Mouse (Mus musculus) MEL (cell line): ENCODE results near the gene Fryl. TPM values are rescaled to one million over a fixed set of nuclear protein-coding genes. Genes with fewer than 3 reads are reported as not detected.

Experiments
- DNase-seq: peaks from one replicate; pipeline ENCODE4 v3.0.0; 2011; ENCODE audit warnings: low read depth, low spot score
- H3K27ac ChIP-seq: 2 replicates; pipeline ENCODE4 v1.5.1; 2012; ENCODE audit warnings: low read depth, mild to moderate bottlenecking, control low read depth, low read length, moderate library complexity; ENCODE audit not compliant: control insufficient read depth
- H3K27me3 ChIP-seq, 2 experiments: fragments of 150-350 bp in 1 of 2; sonication (generic) in 1 of 2; 2 replicates each; pipeline ENCODE4 v1.6.1; 2012; ENCODE audit warnings: low read length in 2 of 2, mild to moderate bottlenecking in 2 of 2, improper control_type of control experiment in 1 of 2, moderate library complexity in 1 of 2; ENCODE audit not compliant: insufficient read depth in 2 of 2, control insufficient read depth in 1 of 2
- H3K36me3 ChIP-seq, 2 experiments: 2 replicates each; pipeline ENCODE4 v1.6.1; 2012 to 2014; ENCODE audit warnings: low read length in 2 of 2, improper control_type of control experiment in 1 of 2, inconsistent platforms in 1 of 2, mild to moderate bottlenecking in 1 of 2; ENCODE audit not compliant: insufficient read depth in 2 of 2, control insufficient read depth in 1 of 2
- H3K4me1 ChIP-seq, 2 experiments: fragments of 150-350 bp in 1 of 2; sonication (generic) in 1 of 2; 2 replicates each; pipeline ENCODE4 v1.6.1; 2012; ENCODE audit warnings: low read length in 2 of 2, improper control_type of control experiment in 1 of 2, mild to moderate bottlenecking in 1 of 2; ENCODE audit not compliant: insufficient read depth in 2 of 2, control insufficient read depth in 1 of 2
- H3K4me3 ChIP-seq, 2 experiments: fragments of 150-350 bp in 1 of 2; sonication (generic) in 1 of 2; 2 replicates each; pipeline ENCODE4 v1.5.1; 2012; ENCODE audit warnings: low read depth in 2 of 2, low read length in 2 of 2, mild to moderate bottlenecking in 2 of 2, moderate library complexity in 2 of 2, control low read depth in 1 of 2, improper control_type of control experiment in 1 of 2; ENCODE audit not compliant: control insufficient read depth in 1 of 2, insufficient read depth in 1 of 2
- H3K79me2 ChIP-seq: 2 replicates; pipeline ENCODE4 v1.6.1; 2012; ENCODE audit warnings: mild to moderate bottlenecking, low read length, moderate library complexity; ENCODE audit not compliant: control insufficient read depth, poor library complexity, insufficient read depth
- H3K9ac ChIP-seq: 2 replicates; pipeline ENCODE4 v1.6.1; 2012; ENCODE audit warnings: low read depth, mild to moderate bottlenecking, control low read depth, low read length, moderate library complexity; ENCODE audit not compliant: control insufficient read depth, poor library complexity, severe bottlenecking
- H3K9me3 ChIP-seq: fragments of 150-350 bp; sonication (generic); replicated peaks from 2 replicates; pipeline ENCODE4 v1.6.1; 2012; ENCODE audit warnings: mild to moderate bottlenecking, low read length, improper control_type of control experiment, moderate library complexity; ENCODE audit not compliant: insufficient read depth
- CHD1 ChIP-seq: IDR thresholded peaks from 2 replicates; pipeline ENCODE4 v1.6.1; 2012; ENCODE audit warnings: low read depth, mild to moderate bottlenecking, inconsistent platforms, low read length, improper control_type of control experiment
- CHD2 ChIP-seq: IDR thresholded peaks from 2 replicates; pipeline ENCODE4 v1.6.1; 2011; ENCODE audit warnings: low read length, improper control_type of control experiment
- CTCF ChIP-seq, 3 experiments: IDR thresholded peaks in 2 of 3; conservative IDR thresholded peaks in 1 of 3; 2 replicates each; pipeline ENCODE4 v1.5.1; 2011 to 2012; ENCODE audit warnings: low read length in 3 of 3, low read depth in 2 of 3, mild to moderate bottlenecking in 2 of 3, improper control_type of control experiment in 1 of 3, inconsistent platforms in 1 of 3, mixed read lengths in 1 of 3, moderate library complexity in 1 of 3; ENCODE audit not compliant: control insufficient read depth in 1 of 3, insufficient read depth in 1 of 3, poor library complexity in 1 of 3, severe bottlenecking in 1 of 3
- E2F4 ChIP-seq: IDR thresholded peaks from 2 replicates; pipeline ENCODE4 v1.6.1; 2011; ENCODE audit warnings: low read depth, low read length, improper control_type of control experiment, borderline replicate concordance
- EP300 ChIP-seq, 2 experiments: IDR thresholded peaks; 2 replicates each; pipeline ENCODE4 v1.6.1; 2011; ENCODE audit warnings: improper control_type of control experiment in 2 of 2, low read length in 2 of 2, low read depth in 1 of 2, mild to moderate bottlenecking in 1 of 2
- GABPA ChIP-seq: IDR thresholded peaks from 2 replicates; pipeline ENCODE4 v1.6.1; 2012; ENCODE audit warnings: low read depth, mild to moderate bottlenecking, inconsistent platforms, low read length, improper control_type of control experiment, moderate library complexity
- HCFC1 ChIP-seq: IDR thresholded peaks from 2 replicates; pipeline ENCODE4 v1.6.1; 2012; ENCODE audit warnings: low read depth, mild to moderate bottlenecking, inconsistent platforms, low read length, improper control_type of control experiment, moderate library complexity
- JUND ChIP-seq: IDR thresholded peaks from 2 replicates; pipeline ENCODE4 v1.6.1; 2011; ENCODE audit warnings: low read depth, mild to moderate bottlenecking, improper control_type of control experiment, low read length
- KAT2A ChIP-seq: conservative IDR thresholded peaks from 2 replicates; pipeline ENCODE4 v1.6.1; 2012; ENCODE audit warnings: low read depth, low read length, improper control_type of control experiment, inconsistent platforms
- MAZ ChIP-seq: IDR thresholded peaks from 2 replicates; pipeline ENCODE4 v1.6.1; 2012; ENCODE audit warnings: low read depth, mild to moderate bottlenecking, inconsistent platforms, low read length, improper control_type of control experiment
- MYC ChIP-seq: IDR thresholded peaks from 2 replicates; pipeline ENCODE4 v1.6.1; 2011; ENCODE audit warnings: low read depth, mild to moderate bottlenecking, low read length, improper control_type of control experiment, moderate library complexity
- POLR2AphosphoS2 ChIP-seq: IDR thresholded peaks from 2 replicates; pipeline ENCODE4 v1.6.1; 2011; ENCODE audit warnings: low read length, improper control_type of control experiment
- RAD21 ChIP-seq: IDR thresholded peaks from 2 replicates; pipeline ENCODE4 v1.6.1; 2011; ENCODE audit warnings: mild to moderate bottlenecking, low read depth, low read length, improper control_type of control experiment
- SMC3 ChIP-seq: IDR thresholded peaks from 2 replicates; pipeline ENCODE4 v1.6.1; 2011; ENCODE audit warnings: low read depth, low read length, improper control_type of control experiment
- UBTF ChIP-seq: IDR thresholded peaks from 2 replicates; pipeline ENCODE4 v1.6.1; 2012; ENCODE audit warnings: low read depth, mild to moderate bottlenecking, inconsistent platforms, low read length, improper control_type of control experiment, moderate library complexity, borderline replicate concordance; ENCODE audit not compliant: insufficient read depth
- USF2 ChIP-seq, 2 experiments: IDR thresholded peaks; 2 replicates each; pipeline ENCODE4 v1.6.1; 2011 to 2012; ENCODE audit warnings: improper control_type of control experiment in 2 of 2, low read length in 2 of 2, borderline replicate concordance in 1 of 2, inconsistent platforms in 1 of 2, low read depth in 1 of 2, mild to moderate bottlenecking in 1 of 2; ENCODE audit not compliant: insufficient read depth in 1 of 2
- ZMIZ1 ChIP-seq: IDR thresholded peaks from 2 replicates; pipeline ENCODE4 v1.6.1; 2012; ENCODE audit warnings: low read depth, mild to moderate bottlenecking, inconsistent platforms, low read length, improper control_type of control experiment, moderate library complexity
- ZNF384 ChIP-seq: IDR thresholded peaks from 2 replicates; pipeline ENCODE4 v1.6.1; 2012; ENCODE audit warnings: low read depth, mild to moderate bottlenecking, inconsistent platforms, low read length, improper control_type of control experiment
- polyA plus RNA-seq, 2 experiments: library from polyadenylated mRNA; stranded (reverse) in 1 of 2; unstranded in 1 of 2; fragments of >175 nt in 1 of 2; fragments of >200 nt in 1 of 2; gene quantifications; 2 replicates each; pipeline versions ENCODE4 v1.2.1 to v1.2.4; 2012; ENCODE audit warnings: low replicate concordance in 2 of 2, low read depth in 1 of 2; ENCODE audit not compliant: insufficient read length in 2 of 2, insufficient read depth in 1 of 2, missing spikeins in 1 of 2
- total RNA-seq: library from RNA; depleted of rRNA; stranded (reverse); fragments of 300-350 nt; gene quantifications from 2 replicates; pipeline ENCODE4 v1.2.3, GENCODE M21; 2012

The Fryl gene
- total and polyA plus RNA-seq, 3 experiments, result 18.8 to 188 (median 39.7) TPM

DNA sequence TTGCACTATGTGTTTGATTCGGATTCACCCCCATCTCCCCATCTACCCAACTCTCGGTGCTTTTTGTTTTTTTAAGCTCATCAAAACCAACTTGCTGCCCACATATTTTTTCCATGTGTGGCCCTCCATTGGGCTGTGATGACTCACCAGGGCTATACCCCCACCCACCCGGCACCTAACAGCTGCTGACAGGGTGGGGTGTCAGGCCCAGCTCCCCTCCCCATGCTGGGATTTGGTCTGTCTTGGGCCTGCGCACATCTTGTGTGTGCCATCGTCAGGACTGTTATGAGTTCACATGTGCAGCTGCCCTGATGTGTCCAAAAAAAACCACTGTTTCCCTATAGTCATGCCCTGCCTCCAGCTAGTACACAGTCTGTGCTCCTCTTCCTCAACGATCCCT is 33.4 kb downstream of the Fryl start:
- H3K27ac ChIP-seq, result no peak overlapping the region
- H3K4me1 ChIP-seq, result peaks cover 0 to 3% of the 10 kb centered on the region in 2 experiments; a peak in 2 of 4 replicates
- TF ChIP-seq CHD1, result no peak
- TF ChIP-seq UBTF, result no peak
- no peak for TF ChIP-seq ZNF384
- TF ChIP-seq POLR2AphosphoS2, result no peak
- no peak for TF ChIP-seq MAZ
- no peak for TF ChIP-seq HCFC1
- no peak for TF ChIP-seq RAD21
- TF ChIP-seq KAT2A, result no peak
- no peak for TF ChIP-seq ZMIZ1
- no peak for TF ChIP-seq CHD2
- TF ChIP-seq USF2 (IDR thresholded peaks at IDR 0.05; ENCODE audit: borderline replicate concordance in 1 of 2, insufficient read depth in 1 of 2, low read depth in 1 of 2, low read length in 2 of 2), result no peak
- TF ChIP-seq MYC, result no peak
- DNase-seq, result no peak
- H3K9ac ChIP-seq, result no peak overlapping the region
- peaks cover 10% of the 10 kb centered on the region for H3K79me2 ChIP-seq
- peaks cover 0 to 4% of the 10 kb centered on the region in 2 experiments; a peak in 2 of 4 replicates for H3K36me3 ChIP-seq
- H3K9me3 ChIP-seq, result no peaks in the 10 kb centered on the region
- no peak overlapping the region for H3K4me3 ChIP-seq
- no peaks in the 10 kb centered on the region for H3K27me3 ChIP-seq

GRCm38 (mm10) chr5:73222397-73222796 is 34.0 kb downstream of the Fryl start:
- Histone ChIP-seq H3K4me1 (no peaks in the 10 kb centered on the region), H3K4me3 (no peak overlapping the region), H3K9me3 (no peaks in the 10 kb centered on the region), H3K27me3 (no peaks in the 10 kb centered on the region), H3K36me3 (peaks cover 0 to 2% of the 10 kb centered on the region in 2 experiments; a peak in 1 of 4 replicates), H3K9ac (no peak overlapping the region), H3K27ac (no peak overlapping the region), H3K79me2 (peaks cover 8% of the 10 kb centered on the region; the same call in 1 of the 2 replicates)
- TF ChIP-seq EP300 (IDR thresholded peaks at IDR 0.05; ENCODE audit: low read depth in 1 of 2, low read length in 2 of 2) (no peak), SMC3 (peak; percentile 24; the same call in 1 of the 2 replicates), CTCF (IDR thresholded peaks at IDR 0.05 in 2 of 3, conservative IDR thresholded peaks at IDR 0.05 in 1 of 3; ENCODE audit: control insufficient read depth in 1 of 3, insufficient read depth in 1 of 3, low read depth in 2 of 3, low read length in 3 of 3, poor library complexity in 1 of 3, severe bottlenecking in 1 of 3) (peak in 2 of 3 experiments; percentile 11 to 20; a peak in 1 of 6 replicates)
- no peak for DNase-seq

- TF ChIP-seq KAT2A (no peak), MYC (no peak), GABPA (no peak), E2F4 (no peak), POLR2AphosphoS2 (no peak), JUND (no peak)
- Histone ChIP-seq H3K4me3 (no peak overlapping the region), H3K36me3 (peaks cover 0 to 2% of the 10 kb centered on the region in 2 experiments; a peak in 1 of 4 replicates), H3K4me1 (no peaks in the 10 kb centered on the region), H3K9ac (no peak overlapping the region), H3K9me3 (no peaks in the 10 kb centered on the region), H3K27me3 (no peaks in the 10 kb centered on the region), H3K27ac (no peak overlapping the region), H3K79me2 (peaks cover 7% of the 10 kb centered on the region; the same call in 1 of the 2 replicates)
- DNase-seq, result no peak
These were observed 34.6 kb downstream of the Fryl start for GRCm38 (mm10) chr5:73221826-73222225.
